Mouse (Mus musculus) bone marrow macrophage, adult 2 months (primary cell): ENCODE data around the gene Siva1.

Source experiments
- CTCF ChIP-seq: IDR thresholded peaks from 2 replicates; pipeline ENCODE4 v1.5.1; 2012; ENCODE audit warnings: low read depth, mild to moderate bottlenecking, low read length, moderate library complexity
- POLR2A ChIP-seq: IDR thresholded peaks from 2 replicates; pipeline ENCODE4 v1.6.1; 2012; ENCODE audit warnings: mild to moderate bottlenecking, low read depth, low read length, borderline replicate concordance

- no peak for TF ChIP-seq CTCF
- no peak for TF ChIP-seq POLR2A
These were observed 20.2 kb downstream of the Siva1 start for GRCm38 (mm10) chr12:112664656-112665055.
